Mouse (Mus musculus): ENCODE measurements around the gene Hist4h4. TPM values are rescaled to one million over a fixed set of nuclear protein-coding genes. Genes with fewer than 3 reads are reported as not detected.

The Hist4h4 gene
- polyA plus RNA-seq, 2 experiments, result 1.1 to 1.2 TPM

DNA sequence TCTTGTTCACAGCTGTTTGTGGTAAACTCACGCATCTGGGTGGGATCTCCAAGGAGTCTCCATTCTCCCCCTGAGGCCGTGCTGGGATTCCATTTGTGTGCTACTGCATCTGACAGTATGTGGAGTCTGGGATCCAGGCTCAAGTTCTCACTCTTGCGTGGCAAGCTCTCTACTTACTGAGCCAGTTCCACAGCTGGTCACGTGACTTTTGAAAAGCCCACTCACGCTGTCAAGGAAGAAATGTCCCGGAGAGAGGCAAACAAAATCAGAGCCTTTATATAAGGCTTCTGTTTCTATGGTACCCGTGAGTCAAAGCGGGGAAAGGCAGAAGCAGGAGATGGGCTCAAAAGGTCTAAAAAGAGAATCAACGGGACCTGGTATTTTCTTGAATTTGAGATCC is 21.5 kb downstream of the Hist4h4 start:
- no peak overlapping the region for H3K4me2 ChIP-seq (replicated peaks; ENCODE audit: low read depth, low read length, severe bottlenecking)
- no peak overlapping the region for H3K4me3 ChIP-seq (replicated peaks; ENCODE audit: low read length)
- DNase-seq (ENCODE audit: low spot score) (no peak), ATAC-seq (ENCODE audit: low FRiP score, low read depth) (no peak)
- H3K9me3 ChIP-seq (ENCODE audit: control insufficient read depth, low read length), result no peaks in the 10 kb centered on the region; the same call in 1 of the 2 replicates
- TF ChIP-seq POLR2A (IDR thresholded peaks at IDR 0.05; ENCODE audit: borderline replicate concordance, extremely low read depth, insufficient read depth, insufficient read length), result no peak
- 75% methylated on average over 9 of the region's 9 CpGs for WGBS
- H3K27me3 ChIP-seq (ENCODE audit: control insufficient read depth, insufficient read depth, low read length), result no peaks in the 10 kb centered on the region
- H3K4me1 ChIP-seq (ENCODE audit: control insufficient read depth, insufficient read depth, low read length), result peaks cover 4% of the 10 kb centered on the region; the same call in 1 of the 2 replicates
- H3K36me3 ChIP-seq (ENCODE audit: control insufficient read depth, insufficient read depth, low read length), result no peaks in the 10 kb centered on the region
- no peak overlapping the region for H3K27ac ChIP-seq (replicated peaks; ENCODE audit: low read depth, low read length)
- H3K9ac ChIP-seq (ENCODE audit: low read depth, low read length, severe bottlenecking), result no peak overlapping the region

DNA sequence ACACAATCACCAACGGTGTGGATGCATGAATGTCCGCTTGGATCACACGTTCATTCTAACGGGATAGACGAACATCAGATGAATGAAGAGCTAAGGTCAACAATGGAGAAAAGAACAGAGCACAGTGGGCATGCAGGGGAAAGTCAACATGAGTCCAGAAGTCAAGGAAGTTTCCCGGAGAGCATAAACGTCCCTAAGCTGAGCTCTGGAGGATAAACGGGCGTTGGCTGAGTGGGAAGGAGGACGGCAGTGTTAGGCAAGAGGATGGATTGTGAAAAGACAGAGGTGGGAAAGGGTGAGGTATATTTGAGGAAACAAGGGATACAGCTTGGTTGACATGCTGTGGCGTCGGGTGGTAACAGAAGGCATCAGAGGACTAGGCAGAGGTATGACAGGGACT is 22.1 kb downstream of the Hist4h4 start:
- no peak overlapping the region for H3K27ac ChIP-seq (replicated peaks; ENCODE audit: low read depth, low read length)
- no peak overlapping the region for H3K4me3 ChIP-seq (replicated peaks; ENCODE audit: low read length)
- no peak overlapping the region for H3K9ac ChIP-seq (ENCODE audit: low read depth, low read length, severe bottlenecking)
- H3K4me2 ChIP-seq (replicated peaks; ENCODE audit: low read depth, low read length, severe bottlenecking), result no peak overlapping the region
- WGBS, result 87% methylated on average over 12 of the region's 12 CpGs
- no peak for DNase-seq (ENCODE audit: low spot score)
- peaks cover 4% of the 10 kb centered on the region; the same call in 1 of the 2 replicates for H3K4me1 ChIP-seq (ENCODE audit: control insufficient read depth, insufficient read depth, low read length)
- ATAC-seq (ENCODE audit: low FRiP score, low read depth), result no peak
- H3K27me3 ChIP-seq (ENCODE audit: control insufficient read depth, insufficient read depth, low read length), result no peaks in the 10 kb centered on the region
- H3K9me3 ChIP-seq (ENCODE audit: control insufficient read depth, low read length), result no peaks in the 10 kb centered on the region; the same call in 1 of the 2 replicates
- no peaks in the 10 kb centered on the region for H3K36me3 ChIP-seq (ENCODE audit: control insufficient read depth, insufficient read depth, low read length)
- no peak for TF ChIP-seq POLR2A (IDR thresholded peaks at IDR 0.05; ENCODE audit: borderline replicate concordance, extremely low read depth, insufficient read depth, insufficient read length)

DNA sequence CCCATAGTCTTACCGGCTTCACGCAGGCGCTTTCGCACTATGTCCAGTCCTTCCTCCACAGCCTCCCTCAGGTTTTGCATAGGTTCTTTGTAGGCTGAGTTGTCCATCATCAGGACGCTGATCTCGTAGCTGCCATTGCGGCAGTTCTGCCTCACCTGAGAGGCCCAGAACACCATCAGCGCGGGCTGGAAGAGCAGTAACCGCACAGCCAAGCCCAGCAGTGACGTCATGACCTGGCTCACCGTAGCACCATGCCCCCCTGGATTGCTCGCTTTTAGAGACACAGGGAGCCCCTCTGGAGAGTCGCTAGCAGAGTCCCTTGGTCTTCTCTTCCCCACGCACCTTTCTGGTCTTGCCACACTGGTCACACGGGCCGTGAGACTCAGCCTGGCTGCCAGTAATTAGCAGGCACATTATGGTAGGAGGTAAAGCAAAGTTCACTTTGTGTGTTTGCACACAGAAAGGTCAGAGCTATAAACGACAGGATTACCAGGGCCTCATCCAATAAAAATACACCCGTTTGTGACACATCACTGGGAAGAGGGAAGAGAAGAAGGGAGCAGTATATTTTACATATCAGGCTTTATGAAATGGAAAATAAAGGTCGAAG is 22.7 kb downstream of the Hist4h4 start, which contains the start of gene Gucy2c:
Gucy2c (minus strand) TSS at position 389 of the 610 bp plus-strand sequence.
- Histone ChIP-seq H3K9me3 (ENCODE audit: control insufficient read depth, low read length) (no peaks in the 10 kb centered on the region; the same call in 1 of the 2 replicates), H3K4me2 (replicated peaks; ENCODE audit: low read depth, low read length, severe bottlenecking) (no peak within 1 kb of the TSS), H3K27me3 (ENCODE audit: control insufficient read depth, insufficient read depth, low read length) (no peaks in the 10 kb centered on the region), H3K36me3 (ENCODE audit: control insufficient read depth, insufficient read depth, low read length) (no peaks in the 10 kb centered on the region), H3K27ac (replicated peaks; ENCODE audit: low read depth, low read length) (no peak within 1 kb of the TSS), H3K4me3 (replicated peaks; ENCODE audit: low read length) (no peak within 1 kb of the TSS), H3K4me1 (ENCODE audit: control insufficient read depth, insufficient read depth, low read length) (peaks cover 4% of the 10 kb centered on the region; the same call in 1 of the 2 replicates), H3K9ac (ENCODE audit: low read depth, low read length, severe bottlenecking) (no peak within 1 kb of the TSS)
- 68% methylated on average over 20 of the region's 20 CpGs for WGBS
- ATAC-seq (ENCODE audit: low FRiP score, low read depth), result no peak
- DNase-seq (ENCODE audit: low spot score), result no peak
- TF ChIP-seq POLR2A (IDR thresholded peaks at IDR 0.05; ENCODE audit: borderline replicate concordance, extremely low read depth, insufficient read depth, insufficient read length), result no peak

DNA sequence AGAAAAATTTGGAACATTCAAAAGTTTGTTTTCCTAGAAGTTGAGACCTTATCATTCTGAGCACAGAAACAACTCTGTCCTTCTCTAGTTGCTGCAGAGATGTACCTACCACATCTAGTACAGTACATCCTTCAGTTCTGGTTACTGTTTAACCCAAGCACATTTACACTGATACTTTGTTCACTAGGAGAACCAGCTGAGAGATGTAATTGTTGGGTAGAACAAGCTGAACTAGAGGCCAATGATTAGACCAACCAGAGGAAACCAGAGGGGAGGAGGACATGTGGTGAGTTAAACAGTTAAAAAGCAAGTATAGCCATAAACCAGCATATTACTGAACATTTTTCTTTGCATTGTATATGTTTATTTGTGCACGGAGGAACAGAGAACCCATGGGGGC is 27.8 kb downstream of the Hist4h4 start:
- DNase-seq (ENCODE audit: low spot score) (no peak), ATAC-seq (ENCODE audit: low FRiP score, low read depth) (no peak)
- no peak for TF ChIP-seq POLR2A (IDR thresholded peaks at IDR 0.05; ENCODE audit: borderline replicate concordance, extremely low read depth, insufficient read depth, insufficient read length)

DNA sequence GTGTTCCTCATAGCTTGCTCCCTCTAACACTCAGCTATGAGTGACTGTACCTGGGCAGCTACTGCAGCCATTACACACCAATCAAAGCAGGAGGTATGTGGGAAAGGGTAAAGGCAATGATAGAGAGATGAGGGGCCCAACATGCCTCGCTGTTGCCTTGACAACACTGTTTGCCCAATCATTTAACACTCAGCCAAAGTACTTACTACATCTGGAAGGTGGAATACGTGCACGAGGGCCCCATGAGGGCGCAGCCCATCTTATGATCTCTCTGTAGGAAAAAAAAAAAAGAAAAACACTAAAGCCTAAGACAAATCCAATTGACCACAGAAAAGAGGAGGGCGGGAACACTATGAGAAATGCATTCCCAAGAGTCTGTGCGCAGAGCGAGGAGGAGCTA is 34.4 kb downstream of the Hist4h4 start:
- Histone ChIP-seq H3K4me2 (replicated peaks; ENCODE audit: low read depth, low read length, severe bottlenecking) (no peak overlapping the region), H3K4me3 (replicated peaks; ENCODE audit: low read length) (no peak overlapping the region), H3K4me1 (ENCODE audit: control insufficient read depth, insufficient read depth, low read length) (no peaks in the 10 kb centered on the region), H3K9me3 (ENCODE audit: control insufficient read depth, low read length) (no peaks in the 10 kb centered on the region), H3K27ac (replicated peaks; ENCODE audit: low read depth, low read length) (no peak overlapping the region), H3K27me3 (ENCODE audit: control insufficient read depth, insufficient read depth, low read length) (no peaks in the 10 kb centered on the region), H3K36me3 (ENCODE audit: control insufficient read depth, insufficient read depth, low read length) (no peaks in the 10 kb centered on the region), H3K9ac (ENCODE audit: low read depth, low read length, severe bottlenecking) (no peak overlapping the region)
- 82% methylated on average over 7 of the region's 7 CpGs for WGBS
- no peak for ATAC-seq (ENCODE audit: low FRiP score, low read depth)
- no peak for DNase-seq (ENCODE audit: low spot score)
- no peak for TF ChIP-seq POLR2A (IDR thresholded peaks at IDR 0.05; ENCODE audit: borderline replicate concordance, extremely low read depth, insufficient read depth, insufficient read length)

More for the DNA sequence above, 27.8 kb downstream of the Hist4h4 start:
- Histone ChIP-seq H3K4me1 (ENCODE audit: control insufficient read depth, insufficient read depth, low read length) (peaks cover under 1% of the 10 kb centered on the region; the same call in 1 of the 2 replicates), H3K9me3 (ENCODE audit: control insufficient read depth, low read length) (no peaks in the 10 kb centered on the region; the same call in 1 of the 2 replicates), H3K4me2 (replicated peaks; ENCODE audit: low read depth, low read length, severe bottlenecking) (no peak overlapping the region), H3K9ac (ENCODE audit: low read depth, low read length, severe bottlenecking) (no peak overlapping the region), H3K4me3 (replicated peaks; ENCODE audit: low read length) (no peak overlapping the region), H3K27me3 (ENCODE audit: control insufficient read depth, insufficient read depth, low read length) (no peaks in the 10 kb centered on the region), H3K27ac (replicated peaks; ENCODE audit: low read depth, low read length) (no peak overlapping the region), H3K36me3 (ENCODE audit: control insufficient read depth, insufficient read depth, low read length) (no peaks in the 10 kb centered on the region)
- WGBS, result 79% methylated on average over 1 of the region's 1 CpGs

Data from limb, embryonic 14.5 days (tissue).